Mouse (Mus musculus) neural tube, embryonic 11.5 days (tissue): ENCODE results near the gene Gm36028. TPM values are rescaled to one million over a fixed set of nuclear protein-coding genes. Genes with fewer than 3 reads are reported as not detected.

Source experiments
- ATAC-seq: fragments of 200-750 bp; cut with Nextera tagmentation; 2 replicates; pipeline ENCODE4 v1.8.0; 2017; ENCODE audit warnings: moderate number of reproducible peaks, mild to moderate bottlenecking, moderate TSS enrichment, moderate library complexity; ENCODE audit not compliant: insufficient read depth, low FRiP score, low TSS enrichment
- DNase-seq: peaks from one replicate; pipeline ENCODE4 v3.0.0-alpha.2; 2015; ENCODE audit warnings: low spot score
- H3K27ac ChIP-seq: fragments of 300-500 bp; sonication (generic); 2 replicates; pipeline ENCODE4 v1.5.1; 2014; ENCODE audit warnings: low read depth, mild to moderate bottlenecking, low read length
- H3K27me3 ChIP-seq: fragments of 300-500 bp; sonication (generic); 2 replicates; pipeline ENCODE4 v1.6.1; 2014; ENCODE audit warnings: mild to moderate bottlenecking, low read length, mixed read lengths; ENCODE audit not compliant: control insufficient read depth, insufficient read depth
- H3K36me3 ChIP-seq: fragments of 300-500 bp; sonication (generic); 2 replicates; pipeline ENCODE4 v1.6.1; 2014; ENCODE audit warnings: mild to moderate bottlenecking, low read length, moderate library complexity, mixed read lengths; ENCODE audit not compliant: control insufficient read depth, insufficient read depth
- H3K4me1 ChIP-seq: fragments of 300-500 bp; sonication (generic); 2 replicates; pipeline ENCODE4 v1.6.1; 2014; ENCODE audit warnings: low read length, mixed read lengths; ENCODE audit not compliant: control insufficient read depth, insufficient read depth
- H3K4me2 ChIP-seq: fragments of 300-500 bp; sonication (generic); 2 replicates; pipeline ENCODE4 v1.6.1; 2014; ENCODE audit warnings: low read depth, mild to moderate bottlenecking, moderate library complexity
- H3K4me3 ChIP-seq: fragments of 300-500 bp; sonication (generic); 2 replicates; pipeline ENCODE4 v1.5.1; 2014; ENCODE audit warnings: low read depth, low read length
- H3K9ac ChIP-seq: fragments of 300-500 bp; sonication (generic); 2 replicates; pipeline ENCODE4 v1.6.1; 2014; ENCODE audit warnings: mild to moderate bottlenecking, low read length
- H3K9me3 ChIP-seq: fragments of 300-500 bp; sonication (generic); 2 replicates; pipeline ENCODE4 v1.6.1; 2016; ENCODE audit warnings: low read length; ENCODE audit not compliant: control insufficient read depth
- WGBS: fragments of 180-500 bp; shearing (Covaris S2); extraction: QIAGEN DNeasy Blood & Tissue Kit; methylation state at CpG from one replicate; pipeline ENCODE4 v1.1.7; 2014; 5-methylcytosine and 5-hydroxymethylcytosine counted together
- polyA plus RNA-seq: library from polyadenylated mRNA; unstranded; fragments of >200 nt; fragmentation: Nextera tagmentation; extraction: Ambion mirVana; gene quantifications from 2 replicates; pipeline ENCODE4 v1.2.1, GENCODE M21; 2014

Gene Gm36028
- polyA plus RNA-seq, 1 experiment from 2014 or later, result not detected

DNA sequence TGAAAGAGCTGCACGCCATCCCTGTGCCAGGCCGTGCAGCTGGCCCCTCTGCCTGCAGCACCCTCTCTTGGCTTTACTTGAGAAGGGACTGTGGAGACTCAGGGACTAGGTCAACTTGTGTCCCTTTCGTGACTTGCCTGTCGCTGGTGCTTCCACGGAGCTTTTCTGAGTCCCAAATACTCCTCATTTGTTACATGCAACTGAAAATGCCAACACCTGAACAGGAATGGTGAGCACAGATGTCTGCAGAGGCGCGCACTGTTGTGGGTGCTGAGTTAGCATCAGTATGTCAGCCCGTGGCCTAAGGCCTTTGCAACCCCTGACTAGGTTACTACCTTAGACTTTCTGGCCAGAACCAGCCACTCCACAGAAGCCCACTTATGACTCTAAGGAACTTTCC, 49.1 kb downstream of the Gm36028 start:
- no peak for DNase-seq
- Histone ChIP-seq H3K27me3 (no peaks in the 10 kb centered on the region), H3K9me3 (no peaks in the 10 kb centered on the region), H3K4me2 (no peak overlapping the region), H3K27ac (0 out of 2 replicates have a peak overlapping the region, but pooled peaks have one; percentile 11), H3K4me1 (peaks cover 5% of the 10 kb centered on the region; the same call in 1 of the 2 replicates), H3K4me3 (no peak overlapping the region), H3K36me3 (no peaks in the 10 kb centered on the region; the same call in 1 of the 2 replicates), H3K9ac (no peak overlapping the region)
- 88% methylated on average over 8 of the region's 8 CpGs for WGBS
- ATAC-seq, result no peak

DNA sequence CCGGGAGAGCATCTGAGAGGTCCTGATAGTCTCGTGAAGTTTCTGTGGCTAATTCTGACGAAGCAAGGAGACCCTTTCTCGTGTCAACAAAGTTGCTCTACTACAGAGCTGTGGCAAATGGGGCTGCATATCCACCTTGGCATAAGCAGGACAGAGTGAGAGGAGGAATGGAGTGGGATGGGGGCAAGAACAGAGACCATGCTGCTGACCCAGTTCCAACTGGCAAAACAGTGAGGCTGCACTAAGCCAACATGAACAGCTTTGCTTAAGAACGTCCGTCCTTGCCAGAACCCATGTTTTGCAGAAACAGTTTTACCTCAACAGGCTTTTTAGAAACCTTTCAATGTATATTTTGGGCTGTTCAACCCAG, 51.3 kb downstream of the Gm36028 start:
- Histone ChIP-seq H3K9ac (no peak overlapping the region), H3K36me3 (no peaks in the 10 kb centered on the region; the same call in 1 of the 2 replicates), H3K4me2 (no peak overlapping the region), H3K4me3 (no peak overlapping the region), H3K27me3 (no peaks in the 10 kb centered on the region), H3K9me3 (no peaks in the 10 kb centered on the region), H3K4me1 (peaks cover 5% of the 10 kb centered on the region; the same call in 1 of the 2 replicates), H3K27ac (no peak overlapping the region)
- WGBS, result 77% methylated on average over 6 of the region's 6 CpGs
- ATAC-seq (no peak), DNase-seq (no peak)

DNA sequence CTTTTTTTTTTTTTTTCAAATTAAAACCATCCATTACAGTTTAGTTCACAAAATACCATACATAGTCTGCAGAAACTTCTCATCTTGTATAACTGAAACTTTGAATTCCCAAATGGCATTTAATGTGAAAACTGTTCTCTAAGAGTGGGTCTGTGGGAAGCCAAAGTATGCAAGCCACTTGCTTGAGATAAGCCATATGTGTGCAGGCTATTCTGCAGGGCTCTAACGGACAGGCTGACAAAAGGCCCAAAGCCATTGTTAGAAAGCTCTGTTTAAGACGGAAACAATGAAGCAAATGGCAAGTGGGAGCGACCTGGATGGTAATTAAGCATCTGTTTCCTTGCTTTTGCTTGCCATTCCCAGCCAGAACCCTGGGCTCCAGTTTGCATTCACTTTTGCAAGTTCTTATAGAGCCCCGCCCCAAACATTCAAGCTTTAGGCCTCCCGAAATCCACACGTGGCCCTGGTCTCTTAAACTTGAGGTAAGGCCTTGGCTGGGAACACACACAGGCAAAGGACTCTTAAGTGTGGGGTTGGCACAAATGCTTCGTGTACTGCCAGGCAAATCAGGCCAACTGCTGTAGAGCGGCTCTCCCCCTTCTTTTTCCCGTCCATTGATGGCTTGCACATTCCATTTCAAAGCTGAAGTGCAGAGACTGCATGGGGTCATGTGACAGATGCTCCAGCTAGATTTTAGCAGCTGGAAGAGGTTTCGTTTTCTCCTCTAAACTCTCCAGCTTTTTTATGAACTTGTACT, 51.9 kb downstream of the Gm36028 start:
- ATAC-seq (no peak), DNase-seq (no peak)
- Histone ChIP-seq H3K4me1 (peaks cover 5% of the 10 kb centered on the region; the same call in 1 of the 2 replicates), H3K27me3 (no peaks in the 10 kb centered on the region), H3K4me2 (no peak overlapping the region), H3K9me3 (no peaks in the 10 kb centered on the region), H3K9ac (no peak overlapping the region), H3K36me3 (peaks cover 2% of the 10 kb centered on the region), H3K4me3 (no peak overlapping the region), H3K27ac (no peak overlapping the region)
- 24% methylated on average over 10 of the region's 10 CpGs for WGBS

DNA sequence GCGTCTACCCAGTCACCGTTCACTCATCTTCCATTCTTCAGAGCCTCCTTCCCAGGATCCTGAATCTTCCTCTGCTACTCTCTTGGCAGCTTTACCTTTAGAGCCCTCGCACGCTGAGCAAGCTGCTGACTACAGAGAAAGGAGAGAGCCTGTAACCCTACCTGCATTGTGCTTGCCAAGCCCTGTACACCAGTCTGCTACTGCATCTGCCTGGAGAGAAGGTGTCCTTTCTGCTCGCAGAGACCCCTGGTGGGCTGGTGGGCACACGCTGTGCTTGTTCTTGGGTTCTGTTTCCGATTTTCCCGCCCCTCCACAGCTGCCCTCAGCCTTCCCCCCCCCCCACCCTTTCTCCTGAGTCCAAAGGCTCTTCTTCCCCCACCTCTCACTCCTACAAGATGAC, 53.7 kb downstream of the Gm36028 start:
- H3K9ac ChIP-seq, result no peak overlapping the region
- no peaks in the 10 kb centered on the region for H3K27me3 ChIP-seq
- no peak overlapping the region for H3K4me2 ChIP-seq
- H3K9me3 ChIP-seq, result no peaks in the 10 kb centered on the region
- 68% methylated on average over 8 of the region's 8 CpGs for WGBS
- ATAC-seq (no peak), DNase-seq (no peak)
- H3K4me3 ChIP-seq, result no peak overlapping the region
- H3K4me1 ChIP-seq, result peaks cover 7% of the 10 kb centered on the region
- peaks cover 6% of the 10 kb centered on the region for H3K36me3 ChIP-seq
- no peak overlapping the region for H3K27ac ChIP-seq

DNA sequence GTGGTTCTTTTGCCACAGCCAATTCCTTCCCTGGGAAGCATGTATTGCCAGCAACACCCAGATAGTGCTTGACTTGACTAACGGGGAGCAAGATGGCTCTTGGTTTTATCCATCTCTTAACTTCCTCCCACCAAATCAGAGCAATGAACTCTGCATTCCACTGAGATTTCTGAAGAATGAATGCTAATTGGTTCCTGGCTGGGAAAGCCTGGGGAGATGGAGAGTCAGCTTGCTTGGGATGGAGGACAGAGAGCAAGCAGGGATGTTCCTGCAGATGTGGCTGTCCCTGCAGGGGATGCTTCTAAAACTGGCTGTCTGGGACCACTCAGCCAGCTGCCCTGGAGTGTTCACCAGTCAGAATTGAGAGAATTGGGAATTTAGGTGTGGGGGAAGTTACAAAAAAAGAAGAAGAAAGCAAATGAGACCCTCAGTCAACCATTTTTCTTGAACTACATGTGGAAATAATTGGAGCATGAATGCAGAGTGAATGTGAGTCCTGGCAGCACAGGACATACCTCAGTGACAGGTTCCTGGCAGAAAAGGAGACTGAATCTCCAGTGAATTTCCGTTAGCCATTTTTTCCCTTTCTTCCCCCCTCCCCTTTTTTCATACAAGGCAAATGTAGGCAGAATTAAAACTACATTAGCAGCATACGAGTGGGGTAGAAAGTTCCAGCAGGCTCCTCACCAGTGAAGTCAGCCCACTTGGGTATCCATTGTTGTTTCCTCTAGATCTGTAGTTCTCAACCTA, 55.0 kb downstream of the Gm36028 start:
- WGBS, result 74% methylated on average over 3 of the region's 3 CpGs
- Histone ChIP-seq H3K4me1 (peaks cover 4% of the 10 kb centered on the region; the same call in 1 of the 2 replicates), H3K27ac (0 out of 2 replicates have a peak overlapping the region, but pooled peaks have one; percentile 34), H3K36me3 (peaks cover 6% of the 10 kb centered on the region), H3K9me3 (no peaks in the 10 kb centered on the region), H3K4me3 (no peak overlapping the region), H3K27me3 (no peaks in the 10 kb centered on the region), H3K9ac (no peak overlapping the region), H3K4me2 (no peak overlapping the region)
- DNase-seq, result no peak
- ATAC-seq, result no peak

DNA sequence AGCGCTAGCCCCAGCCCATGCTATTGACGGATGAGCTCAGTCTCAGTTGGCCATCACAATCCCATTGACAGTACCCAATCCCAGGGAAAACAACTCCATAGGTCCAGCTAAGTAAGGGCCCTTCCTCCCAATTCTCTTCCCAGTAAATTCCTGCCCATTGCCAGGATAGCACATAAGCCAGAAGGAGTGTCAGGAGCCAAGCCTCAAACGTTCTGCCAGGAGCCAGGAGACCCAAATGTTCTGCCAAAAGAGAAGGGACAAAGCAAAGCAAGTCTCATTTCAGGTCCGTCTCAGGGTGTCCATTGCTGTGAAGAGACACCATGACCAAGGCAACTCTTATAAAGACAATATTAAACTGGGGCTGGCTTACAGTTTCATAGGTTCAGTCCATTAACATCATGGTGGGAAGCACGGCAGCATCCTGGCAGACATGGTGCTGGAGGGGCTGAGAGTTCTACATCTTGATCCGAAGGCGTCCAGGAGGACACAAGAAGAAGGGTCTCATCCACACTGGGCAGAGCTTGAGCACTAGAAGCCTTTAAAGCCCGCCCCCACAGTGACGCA, 57.5 kb downstream of the Gm36028 start:
- no peak overlapping the region for H3K9ac ChIP-seq
- H3K4me1 ChIP-seq, result peaks cover 4% of the 10 kb centered on the region; the same call in 1 of the 2 replicates
- H3K27ac ChIP-seq, result no peak overlapping the region
- no peak overlapping the region for H3K4me3 ChIP-seq
- WGBS, result 88% methylated on average over 9 of the region's 9 CpGs
- DNase-seq, result no peak
- H3K36me3 ChIP-seq, result peaks cover 6% of the 10 kb centered on the region
- no peaks in the 10 kb centered on the region for H3K9me3 ChIP-seq
- no peak overlapping the region for H3K4me2 ChIP-seq
- ATAC-seq, result no peak
- H3K27me3 ChIP-seq, result no peaks in the 10 kb centered on the region

DNA sequence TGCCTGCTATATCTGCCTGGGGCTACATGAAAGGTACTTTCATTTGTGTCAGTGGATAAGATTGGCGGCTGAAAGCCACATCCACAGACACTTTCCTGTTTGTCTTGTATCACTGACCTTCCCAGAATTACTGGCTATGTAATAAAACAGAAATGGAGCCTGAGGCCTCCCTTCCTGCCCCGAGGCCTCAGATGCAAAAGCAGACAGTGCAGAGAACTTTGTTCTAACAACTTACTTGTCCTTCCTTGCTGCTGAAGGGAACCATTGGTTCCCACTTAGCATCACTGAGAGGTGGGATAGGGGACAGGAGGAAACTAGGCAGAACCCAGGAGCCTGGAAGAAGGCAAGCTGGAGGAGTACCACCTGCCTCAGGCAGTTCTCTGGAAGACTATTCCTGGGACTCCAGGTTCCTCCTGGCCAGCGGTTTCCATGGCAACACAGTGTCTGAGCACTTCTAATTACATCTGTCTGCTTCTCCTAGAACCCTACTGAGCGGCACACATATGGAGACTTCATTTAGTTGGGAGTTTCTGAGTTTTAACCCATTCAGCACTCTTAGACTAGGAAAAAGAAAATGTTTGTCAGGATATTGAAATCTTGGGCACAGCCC, 58.2 kb downstream of the Gm36028 start:
- Histone ChIP-seq H3K36me3 (peaks cover 6% of the 10 kb centered on the region), H3K4me1 (peaks cover 4% of the 10 kb centered on the region; the same call in 1 of the 2 replicates), H3K4me3 (no peak overlapping the region), H3K27me3 (no peaks in the 10 kb centered on the region), H3K4me2 (no peak overlapping the region), H3K9ac (no peak overlapping the region), H3K27ac (no peak overlapping the region), H3K9me3 (no peaks in the 10 kb centered on the region)
- peak; percentile 48 for DNase-seq
- ATAC-seq, result no peak
- 48% methylated on average over 4 of the region's 4 CpGs for WGBS

DNA sequence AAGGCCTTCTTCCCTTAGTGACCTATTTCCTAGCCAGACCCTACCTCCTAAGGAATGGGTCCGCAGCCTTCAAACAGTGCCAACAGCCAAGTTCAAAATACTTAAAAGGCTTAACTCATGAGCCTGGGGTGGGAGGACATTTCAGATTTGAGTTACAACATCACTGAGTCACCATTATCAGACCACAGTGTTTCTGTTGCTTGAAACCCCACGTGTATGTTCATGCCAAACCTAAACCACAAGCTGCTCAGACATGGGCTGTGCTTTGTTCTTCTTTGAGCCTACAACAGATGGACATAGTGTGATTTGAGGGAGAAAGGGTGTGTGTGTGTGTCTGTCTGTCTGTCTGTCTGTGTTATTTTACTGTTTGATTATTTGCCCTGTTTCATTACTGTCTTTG, 59.8 kb downstream of the Gm36028 start:
- no peaks in the 10 kb centered on the region for H3K27me3 ChIP-seq
- no peaks in the 10 kb centered on the region for H3K9me3 ChIP-seq
- peaks cover 4% of the 10 kb centered on the region; the same call in 1 of the 2 replicates for H3K4me1 ChIP-seq
- no peak overlapping the region for H3K9ac ChIP-seq
- DNase-seq (no peak), ATAC-seq (no peak)
- no peak overlapping the region for H3K4me2 ChIP-seq
- no peak overlapping the region for H3K27ac ChIP-seq
- WGBS, result 88% methylated on average over 2 of the region's 2 CpGs
- peaks cover 6% of the 10 kb centered on the region; the same call in 1 of the 2 replicates for H3K36me3 ChIP-seq
- H3K4me3 ChIP-seq, result no peak overlapping the region
